Mouse (Mus musculus) lung, postnatal 25 days (tissue): Measurements from ENCODE around the gene Dcaf11.

Source experiments
- DNase-seq: peaks from one replicate; pipeline ENCODE4 v3.0.0; 2022; ENCODE audit warnings: low spot score

Gene Dcaf11

DNA sequence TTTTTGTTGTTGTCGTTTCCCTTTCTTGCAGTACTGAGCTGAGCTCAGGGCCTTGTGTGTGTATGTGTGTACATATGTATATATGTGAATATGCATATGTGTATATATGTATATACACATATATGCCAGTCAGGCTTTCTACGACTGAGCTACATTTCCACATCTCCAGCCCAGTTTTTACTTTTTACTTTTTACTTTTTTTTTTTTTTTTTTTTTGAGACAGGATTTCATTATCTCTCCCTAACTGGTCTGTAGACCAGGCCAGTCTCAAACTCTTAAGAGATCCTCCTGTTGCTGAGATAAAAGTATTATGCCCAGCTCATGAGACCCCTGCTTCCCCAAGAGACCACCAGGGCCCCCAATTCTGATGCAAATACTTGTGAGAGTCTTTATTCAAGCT lies 57.0 kb downstream of the Dcaf11 start:
- DNase-seq, result no peak

DNA sequence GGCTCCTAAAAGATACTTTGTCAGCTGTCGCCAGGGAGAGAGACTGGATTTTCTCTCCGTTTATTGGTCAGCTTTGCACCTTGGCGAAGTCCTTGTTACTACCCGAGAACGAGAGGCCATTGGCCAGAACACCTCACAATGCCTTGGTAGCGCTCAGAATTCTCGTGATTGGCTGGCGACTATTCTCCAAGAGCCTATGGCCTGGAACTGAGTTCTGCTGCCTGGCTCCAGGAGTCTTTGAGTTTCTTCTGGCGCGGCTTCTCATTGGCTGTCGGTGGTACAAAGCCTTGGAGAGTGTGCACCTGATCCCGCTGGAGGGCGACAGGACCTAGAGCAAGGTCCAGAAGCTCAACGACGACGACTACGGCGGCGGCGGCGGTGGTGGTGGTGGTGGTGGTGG lies 58.0 kb downstream of the Dcaf11 start, which contains the start of gene Rec8:
Gene Rec8, plus strand, starts transcription at position 216 of the 400 bp plus-strand sequence.
- peak; percentile 47 for DNase-seq

DNA sequence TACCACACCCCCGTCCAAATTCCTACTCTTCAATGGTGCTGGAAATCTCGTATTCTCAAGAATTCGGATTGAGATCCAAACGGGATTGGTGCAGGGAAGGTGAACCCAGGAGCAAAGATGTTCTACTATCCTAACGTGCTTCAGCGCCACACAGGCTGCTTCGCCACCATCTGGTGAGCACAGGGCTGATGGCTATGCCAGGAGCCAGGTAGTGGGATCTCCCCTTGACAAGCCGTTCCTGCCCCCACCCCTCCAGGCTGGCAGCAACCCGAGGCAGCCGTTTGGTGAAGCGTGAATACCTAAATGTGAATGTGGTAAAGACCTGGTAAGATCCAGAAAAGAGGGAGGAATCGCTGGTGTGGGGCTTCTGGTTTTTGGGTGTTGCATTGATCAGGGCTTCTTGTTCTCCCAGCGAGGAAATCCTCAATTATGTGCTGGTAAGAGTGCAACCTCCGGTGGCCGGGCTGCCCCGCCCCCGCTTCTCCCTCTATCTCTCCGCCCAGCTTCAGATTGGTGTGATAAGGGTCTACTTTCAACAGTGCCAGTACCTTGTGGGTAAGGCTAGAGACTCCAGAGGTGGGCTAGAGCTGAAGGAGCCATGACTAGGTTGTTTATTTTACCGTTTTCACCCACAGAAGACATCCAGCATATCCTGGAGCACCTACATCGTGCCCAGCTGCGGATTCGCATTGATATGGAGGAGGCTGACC lies 58.8 kb downstream of the Dcaf11 start:
- DNase-seq, result no peak
